Mouse (Mus musculus) thymus, adult 2 months (tissue): ENCODE data around the gene Il1rapl1. TPM values are rescaled to one million over a fixed set of nuclear protein-coding genes. Genes with fewer than 3 reads are reported as not detected.

Source experiments
- DNase-seq: peaks from one replicate; pipeline ENCODE4 v3.0.0; 2021
- H3K27ac ChIP-seq: fragments of 200-500 bp; 2 replicates; pipeline ENCODE4 v1.5.1; 2012; ENCODE audit warnings: low read length, control low read depth; ENCODE audit not compliant: control insufficient read depth, insufficient read depth
- H3K27me3 ChIP-seq: fragments of 200-500 bp; 2 replicates; pipeline ENCODE4 v1.6.1; 2012; ENCODE audit warnings: mild to moderate bottlenecking, low read length, moderate library complexity, mixed read lengths; ENCODE audit not compliant: control insufficient read depth, insufficient read depth
- H3K36me3 ChIP-seq: fragments of 200-500 bp; 2 replicates; pipeline ENCODE4 v1.6.1; 2012; ENCODE audit warnings: mild to moderate bottlenecking, low read length, moderate library complexity; ENCODE audit not compliant: control insufficient read depth, insufficient read depth
- H3K4me1 ChIP-seq: fragments of 200-500 bp; replicated peaks from 2 replicates; pipeline ENCODE4 v1.6.1; 2012; ENCODE audit warnings: low read length; ENCODE audit not compliant: control insufficient read depth, insufficient read depth
- H3K4me3 ChIP-seq: fragments of 200-500 bp; 2 replicates; pipeline ENCODE4 v1.5.1; 2012; ENCODE audit warnings: mild to moderate bottlenecking, low read length, control low read depth, moderate library complexity; ENCODE audit not compliant: control insufficient read depth, insufficient read depth
- CTCF ChIP-seq: fragments of 200-500 bp; IDR thresholded peaks from 2 replicates; pipeline ENCODE4 v1.5.1; 2012; ENCODE audit warnings: mild to moderate bottlenecking, control low read depth, low read length, moderate library complexity, borderline replicate concordance; ENCODE audit not compliant: control insufficient read depth, poor library complexity, insufficient read depth; ENCODE audit errors: extremely low read depth
- POLR2A ChIP-seq: fragments of 200-500 bp; IDR thresholded peaks from 2 replicates; pipeline ENCODE4 v1.6.1; 2012; ENCODE audit warnings: mild to moderate bottlenecking, low read length, control low read depth, moderate library complexity; ENCODE audit not compliant: control insufficient read depth, poor library complexity, insufficient read depth; ENCODE audit errors: extremely low read depth
- WGBS: fragments of 180-500 bp; shearing (Covaris S2); methylation state at CpG from one replicate; pipeline ENCODE4 v1.1.7; 2018; 5-methylcytosine and 5-hydroxymethylcytosine counted together
- polyA plus RNA-seq: library from polyadenylated mRNA; depleted of rRNA; stranded (reverse); fragments of >200 nt; gene quantifications from 2 replicates; pipeline ENCODE4 v1.2.3, GENCODE M21; 2012

The Il1rapl1 gene
- polyA plus RNA-seq, 1 experiment: not detected

GRCm38 (mm10) chrX:86802725-86803124, 1312.7 kb downstream of the Il1rapl1 start:
- H3K4me1 ChIP-seq: no peaks in the 10 kb centered on the region
- H3K4me3 ChIP-seq: no peak overlapping the region
- H3K27ac ChIP-seq: no peak overlapping the region
- 77% methylated on average over 2 of the region's 2 CpGs for WGBS
- H3K27me3 ChIP-seq: no peaks in the 10 kb centered on the region
- no peaks in the 10 kb centered on the region for H3K36me3 ChIP-seq
- no peak for DNase-seq
- TF ChIP-seq CTCF: no peak
- no peak for TF ChIP-seq POLR2A

GRCm38 (mm10) chrX:86728803-86729202, 1386.6 kb downstream of the Il1rapl1 start:
- Histone ChIP-seq H3K27me3 (no peaks in the 10 kb centered on the region), H3K4me1 (no peaks in the 10 kb centered on the region), H3K36me3 (no peaks in the 10 kb centered on the region), H3K27ac (no peak overlapping the region), H3K4me3 (no peak overlapping the region)
- DNase-seq: no peak
- TF ChIP-seq POLR2A (no peak), CTCF (no peak)
- WGBS: 63% methylated on average over 3 of the region's 3 CpGs
